Mouse (Mus musculus): ENCODE measurements at regions not wholly inside any gene's neighbourhood (a gene's known extent, or its start where the extent isn't known, plus 50 kb on each side); places are given as distances from the start of the nearest gene placed in this dataset.

DNA sequence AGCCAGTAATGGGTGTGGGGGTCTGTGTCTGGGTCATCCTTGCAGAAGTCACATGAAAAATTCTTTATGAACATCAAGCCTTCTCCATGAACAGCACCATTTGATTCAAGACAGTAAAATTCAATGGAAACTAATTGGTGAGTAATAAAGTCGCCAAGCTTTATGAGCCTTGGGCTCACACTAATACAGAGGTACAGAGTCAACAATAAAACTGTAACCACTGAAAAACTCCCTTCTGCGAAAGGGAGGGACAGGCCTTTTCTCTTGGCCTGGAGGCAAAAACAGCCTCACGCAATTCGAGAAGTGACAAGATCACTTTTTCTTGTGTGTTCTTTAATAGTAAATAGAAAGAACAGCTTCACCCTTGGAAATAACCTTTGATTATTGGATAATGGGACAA, 200.7 kb downstream of the Lrrn1 start:
- DNase-seq (ENCODE audit: low spot score) (no peak), ATAC-seq (ENCODE audit: low FRiP score, low TSS enrichment) (no peak)
- WGBS = 79% methylated on average over 4 of the region's 4 CpGs
- Histone ChIP-seq H3K4me2 (replicated peaks; ENCODE audit: low read depth) (no peak overlapping the region), H3K9ac (ENCODE audit: low read length) (no peak overlapping the region), H3K27me3 (ENCODE audit: control insufficient read depth, insufficient read depth, low read length) (no peaks in the 10 kb centered on the region), H3K27ac (replicated peaks) (no peak overlapping the region), H3K9me3 (ENCODE audit: control insufficient read depth, low read length) (no peaks in the 10 kb centered on the region), H3K36me3 (ENCODE audit: control insufficient read depth, insufficient read depth, low read length) (no peaks in the 10 kb centered on the region), H3K4me3 (ENCODE audit: low read depth, low read length) (no peak overlapping the region), H3K4me1 (replicated peaks; ENCODE audit: control insufficient read depth, insufficient read depth) (no peaks in the 10 kb centered on the region)
- TF ChIP-seq CTCF (IDR thresholded peaks at IDR 0.05; ENCODE audit: low read depth) (no peak), EP300 (optimal IDR thresholded peaks at IDR 0.05) (no peak)

DNA sequence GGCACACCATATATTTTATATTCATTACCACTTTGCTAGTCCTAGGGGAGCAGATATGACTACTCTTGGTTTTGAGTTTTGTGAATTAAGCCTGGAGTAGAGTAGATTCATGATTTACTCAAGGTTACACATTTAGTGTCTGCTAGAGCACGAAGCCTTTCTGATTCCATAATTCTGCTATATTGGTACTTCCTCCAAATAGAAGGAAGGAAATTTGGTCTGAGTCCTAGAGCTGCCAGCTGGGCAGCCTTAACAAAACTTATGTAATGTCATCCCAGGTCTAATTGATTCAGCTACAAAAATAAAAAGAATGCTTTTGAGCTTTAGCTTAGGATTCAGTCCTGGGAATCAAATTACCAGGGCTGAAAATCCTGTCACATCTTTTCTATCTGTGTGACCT, 205.2 kb downstream of the Lrrn1 start:
- Histone ChIP-seq H3K27me3 (ENCODE audit: control insufficient read depth, insufficient read depth, low read length) (no peaks in the 10 kb centered on the region), H3K4me1 (replicated peaks; ENCODE audit: control insufficient read depth, insufficient read depth) (no peaks in the 10 kb centered on the region), H3K4me2 (replicated peaks; ENCODE audit: low read depth) (no peak overlapping the region), H3K4me3 (ENCODE audit: low read depth, low read length) (no peak overlapping the region), H3K9ac (ENCODE audit: low read length) (no peak overlapping the region), H3K36me3 (ENCODE audit: control insufficient read depth, insufficient read depth, low read length) (no peaks in the 10 kb centered on the region), H3K9me3 (ENCODE audit: control insufficient read depth, low read length) (no peaks in the 10 kb centered on the region), H3K27ac (replicated peaks) (no peak overlapping the region)
- ATAC-seq (ENCODE audit: low FRiP score, low TSS enrichment) (no peak), DNase-seq (ENCODE audit: low spot score) (no peak)
- TF ChIP-seq CTCF (IDR thresholded peaks at IDR 0.05; ENCODE audit: low read depth) = no peak
- TF ChIP-seq EP300 (optimal IDR thresholded peaks at IDR 0.05) = no peak
- WGBS = 58% methylated on average over 1 of the region's 1 CpGs

DNA sequence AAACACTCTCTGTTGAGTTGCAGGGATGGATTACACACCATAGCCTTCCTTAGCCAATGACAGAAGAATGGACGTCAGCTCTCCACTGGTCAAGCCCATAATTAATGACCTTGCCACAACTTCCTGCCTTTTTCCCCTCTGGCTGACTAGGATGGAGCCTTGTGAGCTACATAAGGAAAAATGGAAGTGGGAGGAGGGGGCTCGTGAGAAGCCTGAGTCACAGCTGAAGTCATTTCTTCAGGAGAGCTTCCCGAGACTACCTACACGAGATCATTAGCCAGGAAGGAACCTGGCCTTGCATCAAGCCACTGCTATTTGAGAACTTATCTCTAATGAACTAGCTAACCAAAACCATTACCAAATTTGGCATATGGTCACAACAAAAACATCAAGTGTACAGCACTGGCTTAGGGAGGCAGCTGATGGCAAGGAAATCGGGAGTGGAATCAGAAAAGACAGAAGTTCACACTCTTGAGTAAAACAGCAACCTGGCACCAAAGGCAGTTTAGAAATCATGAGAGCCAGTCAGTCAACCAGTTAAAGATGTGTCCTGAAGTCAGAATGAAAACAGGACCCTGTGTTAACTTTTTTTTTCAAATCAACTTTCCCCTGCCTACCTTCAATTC, 219.7 kb downstream of the Lrrn1 start:
- Histone ChIP-seq H3K4me1 (replicated peaks; ENCODE audit: control insufficient read depth, insufficient read depth) (no peaks in the 10 kb centered on the region), H3K27ac (replicated peaks) (no peak overlapping the region), H3K9ac (ENCODE audit: low read length) (no peak overlapping the region), H3K4me2 (replicated peaks; ENCODE audit: low read depth) (no peak overlapping the region), H3K36me3 (ENCODE audit: control insufficient read depth, insufficient read depth, low read length) (no peaks in the 10 kb centered on the region), H3K4me3 (ENCODE audit: low read depth, low read length) (no peak overlapping the region), H3K27me3 (ENCODE audit: control insufficient read depth, insufficient read depth, low read length) (no peaks in the 10 kb centered on the region), H3K9me3 (ENCODE audit: control insufficient read depth, low read length) (no peaks in the 10 kb centered on the region)
- ATAC-seq (ENCODE audit: low FRiP score, low TSS enrichment) (no peak), DNase-seq (ENCODE audit: low spot score) (no peak)
- 73% methylated on average over 5 of the region's 5 CpGs for WGBS
- TF ChIP-seq EP300 (optimal IDR thresholded peaks at IDR 0.05) (no peak), CTCF (IDR thresholded peaks at IDR 0.05; ENCODE audit: low read depth) (no peak)

DNA sequence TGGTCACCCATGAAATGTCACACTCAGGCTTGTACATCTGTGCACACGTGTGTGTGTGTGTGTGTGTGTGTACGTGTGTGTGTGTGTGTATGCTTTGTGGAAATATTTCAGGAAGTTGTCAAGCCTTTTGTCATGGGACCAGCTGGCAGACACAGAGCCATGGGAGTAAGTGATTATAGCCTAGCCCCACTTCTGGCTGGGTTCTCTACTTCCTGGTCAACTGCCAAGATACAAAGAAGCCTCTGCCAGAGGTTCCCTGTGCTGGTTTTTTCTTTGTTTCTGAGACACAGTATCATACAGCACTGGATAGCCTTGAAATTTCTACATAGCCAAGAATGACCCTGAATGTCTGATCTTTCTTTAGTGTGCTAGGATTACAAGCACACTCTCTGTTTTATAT, 220.2 kb downstream of the Lrrn1 start:
- no peak for ATAC-seq (ENCODE audit: low FRiP score, low TSS enrichment)
- Histone ChIP-seq H3K4me1 (replicated peaks; ENCODE audit: control insufficient read depth, insufficient read depth) (no peaks in the 10 kb centered on the region), H3K4me3 (ENCODE audit: low read depth, low read length) (no peak overlapping the region), H3K27me3 (ENCODE audit: control insufficient read depth, insufficient read depth, low read length) (no peaks in the 10 kb centered on the region), H3K4me2 (replicated peaks; ENCODE audit: low read depth) (no peak overlapping the region), H3K27ac (replicated peaks) (no peak overlapping the region), H3K9me3 (ENCODE audit: control insufficient read depth, low read length) (no peaks in the 10 kb centered on the region), H3K36me3 (ENCODE audit: control insufficient read depth, insufficient read depth, low read length) (no peaks in the 10 kb centered on the region), H3K9ac (ENCODE audit: low read length) (no peak overlapping the region)
- no peak for DNase-seq (ENCODE audit: low spot score)
- 27% methylated on average over 2 of the region's 2 CpGs for WGBS
- TF ChIP-seq EP300 (optimal IDR thresholded peaks at IDR 0.05) (no peak), CTCF (IDR thresholded peaks at IDR 0.05; ENCODE audit: low read depth) (no peak)

DNA sequence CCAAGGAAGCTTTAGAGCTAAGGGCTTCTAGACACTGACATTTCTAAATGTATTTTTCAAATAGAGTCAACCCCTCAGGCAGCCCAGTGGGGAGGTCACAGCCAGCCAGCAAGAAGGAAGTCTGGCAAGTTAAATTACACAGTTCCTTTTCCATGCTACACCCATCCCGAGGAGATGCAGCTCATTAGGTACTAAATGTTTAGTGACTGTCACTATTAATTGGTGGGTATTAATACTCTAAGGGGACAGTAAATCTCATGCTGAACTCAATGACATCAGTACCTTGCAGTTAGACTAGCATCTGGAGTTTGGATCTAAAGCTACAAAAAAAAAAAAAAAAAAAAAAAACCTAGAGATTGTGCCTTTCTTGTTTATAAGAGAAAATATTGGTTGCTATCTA, 222.6 kb downstream of the Lrrn1 start:
- Histone ChIP-seq H3K36me3 (ENCODE audit: control insufficient read depth, insufficient read depth, low read length) (no peaks in the 10 kb centered on the region), H3K9me3 (ENCODE audit: control insufficient read depth, low read length) (no peaks in the 10 kb centered on the region), H3K9ac (ENCODE audit: low read length) (no peak overlapping the region), H3K4me3 (ENCODE audit: low read depth, low read length) (no peak overlapping the region), H3K4me2 (replicated peaks; ENCODE audit: low read depth) (no peak overlapping the region), H3K4me1 (replicated peaks; ENCODE audit: control insufficient read depth, insufficient read depth) (no peaks in the 10 kb centered on the region), H3K27ac (replicated peaks) (no peak overlapping the region), H3K27me3 (ENCODE audit: control insufficient read depth, insufficient read depth, low read length) (no peaks in the 10 kb centered on the region)
- 55% methylated on average over 1 of the region's 1 CpGs for WGBS
- ATAC-seq (ENCODE audit: low FRiP score, low TSS enrichment) (no peak), DNase-seq (ENCODE audit: low spot score) (no peak)
- TF ChIP-seq EP300 (optimal IDR thresholded peaks at IDR 0.05) = no peak
- TF ChIP-seq CTCF (IDR thresholded peaks at IDR 0.05; ENCODE audit: low read depth) = no peak

DNA sequence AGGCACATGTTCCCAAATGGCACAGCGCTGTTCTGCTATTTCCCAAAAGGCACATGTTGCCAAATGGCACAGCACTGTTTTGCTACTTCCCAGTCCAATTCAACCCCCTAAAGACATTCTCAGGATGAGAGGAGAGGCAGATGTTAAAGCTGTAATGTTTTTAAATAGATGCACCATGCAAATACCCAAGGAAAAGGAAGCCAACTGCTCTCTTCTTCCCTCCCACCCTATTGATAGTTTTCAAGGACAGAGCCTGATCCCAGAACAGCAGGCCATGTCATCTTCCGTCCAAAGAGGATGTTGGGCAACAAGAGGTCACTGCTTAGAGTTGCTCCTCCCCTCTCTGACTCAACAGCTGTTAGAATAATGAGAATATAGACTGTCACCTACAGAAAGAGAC, 225.6 kb downstream of the Lrrn1 start:
- H3K4me3 ChIP-seq (ENCODE audit: low read depth, low read length) = no peak overlapping the region
- DNase-seq (ENCODE audit: low spot score) (no peak), ATAC-seq (ENCODE audit: low FRiP score, low TSS enrichment) (no peak)
- no peaks in the 10 kb centered on the region for H3K27me3 ChIP-seq (ENCODE audit: control insufficient read depth, insufficient read depth, low read length)
- no peaks in the 10 kb centered on the region for H3K36me3 ChIP-seq (ENCODE audit: control insufficient read depth, insufficient read depth, low read length)
- WGBS = 57% methylated on average over 2 of the region's 2 CpGs
- H3K9me3 ChIP-seq (ENCODE audit: control insufficient read depth, low read length) = no peaks in the 10 kb centered on the region
- H3K27ac ChIP-seq (replicated peaks) = no peak overlapping the region
- H3K4me1 ChIP-seq (replicated peaks; ENCODE audit: control insufficient read depth, insufficient read depth) = no peaks in the 10 kb centered on the region
- H3K4me2 ChIP-seq (replicated peaks; ENCODE audit: low read depth) = no peak overlapping the region
- no peak overlapping the region for H3K9ac ChIP-seq (ENCODE audit: low read length)
- TF ChIP-seq EP300 (optimal IDR thresholded peaks at IDR 0.05) = no peak
- no peak for TF ChIP-seq CTCF (IDR thresholded peaks at IDR 0.05; ENCODE audit: low read depth)
